8 mouse cellular contexts compared by ENCODE assay signal in genomic region chr8:91019726-91020125, GRCm38 (mm10). TPM values are rescaled to one million over a fixed set of nuclear protein-coding genes. Genes with fewer than 3 reads are reported as not detected.
A peak's percentile ranks its signal among the peaks of the same experiment; 100 is the strongest.
DNase-seq lines count a peak whose midpoint lies in the region; TF ChIP-seq lines count a peak whose summit lies in the region.
"Had no signal": no experiment of that assay in that cellular context is flagged by ENCODE, and none has a peak within 500 bp of the region (broad histone marks: within the 10 kb centered on the region; RNA-seq: fewer than 3 reads in every experiment).

No protein-coding gene starts in this region.

- peak; percentile 66 for DNase-seq in CH12.LX (ENCODE audit: extremely low read depth)
- peak; percentile 86 for DNase-seq in R1 (ENCODE audit: low read depth, low spot score)
- peak; percentile 68 for DNase-seq in cerebellum, adult 9-11 months
- DNase-seq in gastrocnemius, adult 18-20 months (ENCODE audit: low spot score): peak; percentile 60
- peak; percentile 45 to 80 for DNase-seq in kidney, postnatal 36 days
- peak; percentile 79 for DNase-seq in lung, postnatal 10 days
- DNase-seq in skeletal muscle tissue, adult 2 months (ENCODE audit: low read depth, low spot score): peak; percentile 49

- peak; percentile 88 for TF ChIP-seq RAD21 in CH12.LX (IDR thresholded peaks at IDR 0.05; ENCODE audit: low read depth, low read length)

- dilution Hi-C loops in CH12.LX (cut with MboI; ENCODE audit: extremely low pct_ligation_motif_present, extremely low pct_unique_long_range_greater_than_20kb, low sequenced_read_pairs): no loop called here

- no peaks in the 10 kb centered on the region for H3K79me2 ChIP-seq in CH12.LX (replicated peaks; ENCODE audit: control insufficient read depth, extremely low read depth, insufficient read depth, poor library complexity, severe bottlenecking)

- in situ Hi-C loops in CH12.LX (cut with MboI; ENCODE audit: low pct_ligation_motif_present, low pct_unique_long_range_greater_than_20kb, low sequenced_read_pairs): loop anchor here (10.0 kb wide), 1 partner anchor 195 kb away; the partner anchor contains the start of gene Chd9

- no peak overlapping the region for H3K4me2 ChIP-seq in CH12.LX (ENCODE audit: insufficient read depth, low read depth, poor library complexity, severe bottlenecking)
- H3K4me2 ChIP-seq: liver, embryonic 15.5 days had no signal

- H3K36me3 ChIP-seq in CH12.LX (replicated peaks in 1 of 2; ENCODE audit: control insufficient read depth in 1 of 2, insufficient read depth in 1 of 2, low read length in 1 of 2): peaks cover 68 to 90% of the 10 kb centered on the region in 2 experiments

- H3K4me1 ChIP-seq in CH12.LX (ENCODE audit: control insufficient read depth in 1 of 2, insufficient read depth in 2 of 2): no peaks in the 10 kb centered on the region
- H3K4me1 ChIP-seq: liver, embryonic 15.5 days had no signal

- no peak overlapping the region for H3K4me3 ChIP-seq in CH12.LX (replicated peaks in 1 of 3; ENCODE audit: low read depth in 2 of 3, low read length in 2 of 3, poor library complexity in 1 of 3)
- H3K4me3 ChIP-seq: liver, embryonic 15.5 days had no signal

- H3K27me3 ChIP-seq in CH12.LX (replicated peaks): no peaks in the 10 kb centered on the region
- H3K27me3 ChIP-seq: liver, embryonic 15.5 days had no signal

- no peaks in the 10 kb centered on the region for H3K9me3 ChIP-seq in CH12.LX (replicated peaks; ENCODE audit: low read length)
- H3K9me3 ChIP-seq: liver, embryonic 15.5 days had no signal

- H3K27ac ChIP-seq in CH12.LX (ENCODE audit: insufficient read depth, low read depth): no peak overlapping the region
- H3K27ac ChIP-seq: liver, embryonic 15.5 days had no signal

- peak; percentile 86 to 91 for TF ChIP-seq CTCF in CH12.LX (conservative IDR thresholded peaks at IDR 0.05 in 1 of 2, IDR thresholded peaks at IDR 0.05 in 1 of 2; ENCODE audit: low read depth in 2 of 2, low read length in 2 of 2)

- no peak for TF ChIP-seq POLR2A in CH12.LX (IDR thresholded peaks at IDR 0.05; ENCODE audit: low read depth, low read length)

- H3K9ac ChIP-seq in CH12.LX (ENCODE audit: insufficient read depth, low read depth): no peak overlapping the region
- H3K9ac ChIP-seq: liver, embryonic 15.5 days had no signal

- TF ChIP-seq EP300 in CH12.LX (IDR thresholded peaks at IDR 0.05; ENCODE audit: low read length): no peak

TF ChIP-seq in CH12.LX, 34 proteins besides CTCF, POLR2A, EP300 and RAD21:
- TF ChIP-seq ZMIZ1 (IDR thresholded peaks at IDR 0.05; ENCODE audit: low read depth, low read length) (no peak), MAX (IDR thresholded peaks at IDR 0.05; ENCODE audit: low read length) (0 out of 2 replicates have a peak, but pooled peaks have one; percentile 34), MYC (IDR thresholded peaks at IDR 0.05; ENCODE audit: low read depth, low read length) (0 out of 2 replicates have a peak, but pooled peaks have one; percentile 18), NRF1 (IDR thresholded peaks at IDR 0.05; ENCODE audit: low read depth, low read length) (peak; percentile 7; the same call in 1 of the 2 replicates), HCFC1 (IDR thresholded peaks at IDR 0.05; ENCODE audit: low read depth, low read length) (no peak), UBTF (IDR thresholded peaks at IDR 0.05; ENCODE audit: low read depth, low read length) (no peak), BHLHE40 (IDR thresholded peaks at IDR 0.05; ENCODE audit: low read depth, low read length) (no peak), SMC3 (IDR thresholded peaks at IDR 0.05; ENCODE audit: low read depth, low read length) (peak; percentile 85)

RNA-seq across cellular contexts. Expression of gene Rbl2, which starts 50.1 kb away (rescaled TPM):
- total RNA-seq in CH12.LX (2012; rRNA removed) (17.2 and 19.0 TPM in 2 replicates), CH12.LX (2014; rRNA removed) (19.2 and 20.4 TPM in 2 replicates)
- 17.0 and 21.9 TPM in 2 replicates for polyA plus RNA-seq in CH12.LX (2012; ENCODE audit: insufficient read length, low read depth)
- 10 to 100 TPM; 35.9 to 41.8 TPM for total RNA-seq in gastrocnemius, adult 18-20 months (2021)
